In genomic region chr15:59715951-59716350, GRCm38 (mm10) we compare ENCODE assay signal across 14 mouse cellular contexts.
"Had no signal": no experiment of that assay in that cellular context is flagged by ENCODE, and none has a peak within 500 bp of the region (broad histone marks: within the 10 kb centered on the region; RNA-seq: fewer than 3 reads in every experiment).

No protein-coding gene starts in this region.

- H3K9me3 ChIP-seq: midbrain, embryonic 10.5 days; midbrain, embryonic 12.5 days; neural tube, embryonic 12.5 days; stomach, embryonic 15.5 days had no signal

- H3K27ac ChIP-seq: midbrain, embryonic 10.5 days; midbrain, embryonic 12.5 days; neural tube, embryonic 12.5 days; stomach, embryonic 15.5 days; stomach, postnatal 0 days had no signal

- DNase-seq: lung, adult 18-20 months; lung, embryonic 14.5 days; lung, postnatal 10 days; lung, postnatal 4 days; midbrain, embryonic 14.5 days; right cerebral cortex, postnatal 14 days; thymus, adult 2 months; thymus, postnatal 25 days; thymus, postnatal 4 days had no signal

- H3K4me2 ChIP-seq: lung, embryonic 14.5 days; midbrain, embryonic 12.5 days; neural tube, embryonic 12.5 days; stomach, embryonic 15.5 days had no signal

- H3K4me1 ChIP-seq: midbrain, embryonic 10.5 days; midbrain, embryonic 12.5 days; neural tube, embryonic 12.5 days had no signal

- H3K4me3 ChIP-seq: midbrain, embryonic 10.5 days; midbrain, embryonic 12.5 days; neural tube, embryonic 12.5 days; stomach, embryonic 15.5 days had no signal

- H3K36me3 ChIP-seq: midbrain, embryonic 10.5 days; midbrain, embryonic 12.5 days; neural tube, embryonic 12.5 days; stomach, embryonic 15.5 days had no signal

- H3K27me3 ChIP-seq: midbrain, embryonic 12.5 days; neural tube, embryonic 12.5 days; stomach, embryonic 15.5 days had no signal

- H3K9ac ChIP-seq: lung, embryonic 14.5 days; midbrain, embryonic 12.5 days; neural tube, embryonic 12.5 days; stomach, embryonic 15.5 days had no signal
